18 mouse cellular contexts compared by ENCODE assay signal in the genomic region with DNA sequence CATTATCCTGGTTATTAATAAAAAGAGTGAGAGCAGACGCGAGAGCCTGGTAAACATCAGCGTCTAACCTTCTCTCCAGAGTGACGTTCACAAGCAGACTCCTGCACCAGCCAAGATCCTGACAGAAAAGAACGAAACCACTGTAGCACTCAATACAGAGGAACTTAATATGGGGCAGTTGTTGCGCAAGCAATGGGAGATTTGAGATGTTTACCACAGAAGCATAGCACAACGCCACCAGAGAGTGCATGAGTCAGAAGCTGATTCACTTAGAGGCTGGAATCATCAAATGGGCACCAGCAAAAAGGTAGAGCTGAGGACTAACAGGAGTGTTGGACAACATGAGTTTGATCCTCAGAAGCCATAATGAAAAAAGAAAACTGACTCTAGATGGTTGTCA.
DNase-seq lines count a peak whose midpoint lies in the region; ATAC-seq lines count a peak whose summit lies in the region.
"Had no signal": no experiment of that assay in that cellular context is flagged by ENCODE, and none has a peak within 500 bp of the region (broad histone marks: within the 10 kb centered on the region; RNA-seq: fewer than 3 reads in every experiment).

No protein-coding gene starts in this region.

- no peak overlapping the region for H3K9ac ChIP-seq in embryonic facial prominence, embryonic 14.5 days (ENCODE audit: low read depth, low read length)
- no peak overlapping the region for H3K9ac ChIP-seq in forebrain, embryonic 11.5 days (ENCODE audit: low read length)
- no peak overlapping the region for H3K9ac ChIP-seq in hindbrain, embryonic 13.5 days
- H3K9ac ChIP-seq: embryonic facial prominence, embryonic 13.5 days; forebrain, embryonic 12.5 days had no signal

- no peak overlapping the region for H3K4me2 ChIP-seq in embryonic facial prominence, embryonic 14.5 days (ENCODE audit: low read depth, low read length)
- H3K4me2 ChIP-seq in forebrain, embryonic 11.5 days (ENCODE audit: low read depth, low read length, severe bottlenecking) = no peak overlapping the region
- no peak overlapping the region for H3K4me2 ChIP-seq in hindbrain, embryonic 13.5 days
- H3K4me2 ChIP-seq: embryonic facial prominence, embryonic 13.5 days; forebrain, embryonic 12.5 days had no signal

- H3K9me3 ChIP-seq in embryonic facial prominence, embryonic 14.5 days (ENCODE audit: control insufficient read depth, low read length) = peaks cover 7% of the 10 kb centered on the region; the same call in 1 of the 2 replicates
- no peaks in the 10 kb centered on the region for H3K9me3 ChIP-seq in embryonic facial prominence, embryonic 10.5 days
- H3K9me3 ChIP-seq in forebrain, embryonic 11.5 days (ENCODE audit: control insufficient read depth, low read length) = no peaks in the 10 kb centered on the region; the same call in 1 of the 2 replicates
- H3K9me3 ChIP-seq in hindbrain, embryonic 13.5 days = peaks cover 11% of the 10 kb centered on the region; the same call in 1 of the 2 replicates

- intact Hi-C loops in left cerebral cortex, postnatal 4 days (cut with DNase I) = no loop called here

- peak; percentile 26 for DNase-seq in embryonic facial prominence, embryonic 14.5 days (ENCODE audit: low spot score)
- no peak for DNase-seq in embryonic facial prominence, embryonic 10.5 days (ENCODE audit: low spot score)
- peak; percentile 9 for DNase-seq in lung, postnatal 25 days (ENCODE audit: low spot score)
- DNase-seq in lung, postnatal 14 days = no peak
- peak; percentile 13 for DNase-seq in fibroblast of lung, adult 2 months (ENCODE audit: low read depth)
- DNase-seq in left cerebral cortex, postnatal 4 days = no peak
- no peak for DNase-seq in forebrain, embryonic 11.5 days (ENCODE audit: low spot score)
- DNase-seq: adrenal gland, postnatal 14 days; B cell, adult 2 months; cerebellum, postnatal 36 days; kidney, adult 18-20 months; kidney, postnatal 36 days; thymus, postnatal 14 days had no signal

- H3K4me3 ChIP-seq in embryonic facial prominence, embryonic 14.5 days (ENCODE audit: low read depth, low read length) = no peak overlapping the region
- H3K4me3 ChIP-seq in embryonic facial prominence, embryonic 10.5 days = no peak overlapping the region
- no peak overlapping the region for H3K4me3 ChIP-seq in forebrain, embryonic 11.5 days (ENCODE audit: low read depth, low read length)
- H3K4me3 ChIP-seq in hindbrain, embryonic 13.5 days = no peak overlapping the region
- H3K4me3 ChIP-seq: embryonic facial prominence, embryonic 13.5 days; forebrain, embryonic 12.5 days had no signal

- no peaks in the 10 kb centered on the region for H3K36me3 ChIP-seq in embryonic facial prominence, embryonic 14.5 days (ENCODE audit: control insufficient read depth, insufficient read depth, low read length)
- H3K36me3 ChIP-seq in embryonic facial prominence, embryonic 10.5 days (replicated peaks) = no peaks in the 10 kb centered on the region
- H3K36me3 ChIP-seq in forebrain, embryonic 11.5 days (ENCODE audit: control insufficient read depth, insufficient read depth, low read length) = no peaks in the 10 kb centered on the region
- H3K36me3 ChIP-seq in hindbrain, embryonic 13.5 days = no peaks in the 10 kb centered on the region
- H3K36me3 ChIP-seq: embryonic facial prominence, embryonic 13.5 days; forebrain, embryonic 12.5 days had no signal

- ATAC-seq in embryonic facial prominence, embryonic 14.5 days (ENCODE audit: low read depth) = no peak
- no peak for ATAC-seq in forebrain, embryonic 11.5 days (replicated peaks; ENCODE audit: low FRiP score)
- ATAC-seq in hindbrain, embryonic 13.5 days (ENCODE audit: low FRiP score) = no peak
- ATAC-seq: hindbrain, embryonic 16.5 days had no signal

- H3K4me1 ChIP-seq in embryonic facial prominence, embryonic 14.5 days (ENCODE audit: control insufficient read depth, insufficient read depth, low read length) = no peaks in the 10 kb centered on the region
- H3K4me1 ChIP-seq in embryonic facial prominence, embryonic 10.5 days = no peaks in the 10 kb centered on the region
- no peaks in the 10 kb centered on the region for H3K4me1 ChIP-seq in forebrain, embryonic 11.5 days (replicated peaks; ENCODE audit: control insufficient read depth, insufficient read depth, low read length)
- no peaks in the 10 kb centered on the region for H3K4me1 ChIP-seq in hindbrain, embryonic 13.5 days (replicated peaks)
- H3K4me1 ChIP-seq: embryonic facial prominence, embryonic 13.5 days had no signal

- no peak overlapping the region for H3K27ac ChIP-seq in embryonic facial prominence, embryonic 14.5 days (replicated peaks; ENCODE audit: low read depth, low read length)
- H3K27ac ChIP-seq in embryonic facial prominence, embryonic 10.5 days (replicated peaks) = no peak overlapping the region
- no peak overlapping the region for H3K27ac ChIP-seq in forebrain, embryonic 11.5 days (ENCODE audit: low read depth, low read length)
- H3K27ac ChIP-seq in hindbrain, embryonic 13.5 days = no peak overlapping the region
- H3K27ac ChIP-seq: embryonic facial prominence, embryonic 13.5 days; forebrain, embryonic 12.5 days; stomach, postnatal 0 days had no signal

- WGBS in embryonic facial prominence, embryonic 14.5 days = 80% methylated on average over 7 of the region's 7 CpGs
- 93% methylated on average over 7 of the region's 7 CpGs for WGBS in embryonic facial prominence, embryonic 10.5 days
- 94% methylated on average over 7 of the region's 7 CpGs for WGBS in forebrain, embryonic 11.5 days
- 89% methylated on average over 7 of the region's 7 CpGs for WGBS in hindbrain, embryonic 13.5 days

- no peaks in the 10 kb centered on the region for H3K27me3 ChIP-seq in embryonic facial prominence, embryonic 14.5 days (replicated peaks; ENCODE audit: control insufficient read depth, insufficient read depth, low read length)
- H3K27me3 ChIP-seq in embryonic facial prominence, embryonic 10.5 days (replicated peaks; ENCODE audit: low read depth, poor library complexity, severe bottlenecking) = peaks cover 23% of the 10 kb centered on the region; the same call in 1 of the 2 replicates
- H3K27me3 ChIP-seq in forebrain, embryonic 11.5 days (ENCODE audit: control insufficient read depth, insufficient read depth, low read length) = peaks cover 8% of the 10 kb centered on the region
- H3K27me3 ChIP-seq in hindbrain, embryonic 13.5 days = no peaks in the 10 kb centered on the region

Comparison
In these comparisons a context has a peak if more than half of its experiments do, and no peak if none do; other contexts are left out.
1. DNase-seq: peak in embryonic facial prominence, embryonic 14.5 days (single experiment), lung, postnatal 25 days (single experiment) and fibroblast of lung, adult 2 months (single experiment); none in embryonic facial prominence, embryonic 10.5 days (single experiment), lung, postnatal 14 days (single experiment), left cerebral cortex, postnatal 4 days (single experiment) and forebrain, embryonic 11.5 days (single experiment).